Mouse (Mus musculus) ES-Bruce4 (cell line): ENCODE results near the gene Stk24.

Experiments used
- CTCF ChIP-seq: IDR thresholded peaks from one replicate; pipeline ENCODE4 v1.8.1; 2011; ENCODE audit warnings: low read depth, low read length
- POLR2A ChIP-seq: IDR thresholded peaks from one replicate; pipeline ENCODE4 v1.8.1; 2011; ENCODE audit warnings: low read length; ENCODE audit not compliant: insufficient read depth

GRCm38 (mm10) chr14:121291881-121292280 lies 87.9 kb downstream of the Stk24 start:
- TF ChIP-seq CTCF (no peak), POLR2A (no peak)
